Mouse (Mus musculus) lung, postnatal 4 days (tissue): ENCODE measurements at regions not wholly inside any gene's neighbourhood (a gene's known extent, or its start where the extent isn't known, plus 50 kb on each side); places are given as distances from the start of the nearest gene placed in this dataset.

Experiments
- DNase-seq, 2 experiments: peaks; one replicate each; pipeline ENCODE4 v3.0.0; 2021

DNA sequence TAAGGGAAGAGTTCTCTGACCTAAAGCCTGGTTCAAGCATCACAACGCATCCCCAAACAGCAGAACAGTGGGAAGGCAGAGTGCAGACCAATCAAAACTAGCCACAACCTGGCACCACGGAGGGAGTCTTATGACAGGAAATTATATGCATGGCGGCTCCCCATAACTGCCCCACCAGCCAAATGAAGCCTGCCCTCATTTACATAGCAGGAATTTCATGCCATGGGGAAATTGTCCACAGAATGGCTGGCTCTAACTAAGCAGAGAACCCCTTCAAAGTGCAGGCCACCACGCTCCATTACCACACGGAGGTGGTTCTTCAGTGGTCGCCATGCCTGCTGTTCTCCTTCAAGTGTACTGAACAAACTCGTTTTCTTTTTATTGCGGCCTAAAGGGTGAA is 126.3 kb upstream of the Zc3h12c start:
- DNase-seq = no peak

DNA sequence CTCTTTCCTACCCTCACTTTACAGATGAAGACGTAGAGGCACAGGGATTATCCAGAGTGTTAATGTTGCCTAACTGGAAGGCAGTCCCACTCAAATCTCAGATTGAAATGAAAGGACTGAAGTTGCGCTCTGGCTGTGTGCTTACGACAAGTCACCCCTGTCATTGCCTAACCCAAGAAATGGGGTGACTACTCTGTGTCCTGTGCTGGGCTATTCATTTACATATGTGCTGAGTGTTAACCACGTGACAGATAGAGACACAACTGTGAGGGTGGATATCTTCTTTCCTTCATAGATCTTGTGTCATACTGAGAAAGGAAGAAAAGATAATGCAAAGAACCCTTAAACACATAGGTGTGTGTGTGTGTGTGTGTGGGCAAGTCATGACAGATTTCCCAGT is 120.7 kb upstream of the Zc3h12c start:
- DNase-seq = no peak

DNA sequence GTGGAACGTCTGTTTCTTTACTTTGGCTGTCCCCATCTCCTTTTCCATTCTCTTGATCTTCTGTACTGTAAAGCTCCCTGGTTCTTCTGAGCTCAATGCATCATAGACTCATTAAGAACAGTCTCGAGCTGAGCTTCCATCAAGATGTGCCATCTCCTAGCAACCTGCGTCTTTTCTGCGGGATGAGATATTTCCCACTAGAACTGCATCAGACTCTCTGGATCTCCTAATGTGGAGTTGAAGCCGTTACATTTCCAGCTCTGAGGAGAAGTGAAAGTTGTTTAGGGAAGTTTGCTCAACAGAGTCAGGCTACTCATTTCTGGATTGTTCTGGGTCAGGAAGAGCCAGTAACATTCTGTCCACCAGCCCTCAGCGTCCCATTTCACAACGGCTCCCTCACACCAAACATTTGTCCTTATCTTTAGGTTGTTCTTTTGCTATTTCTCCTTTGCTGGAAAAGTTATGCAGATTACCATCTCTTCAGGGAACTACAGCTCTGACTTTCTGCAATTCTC is 119.4 kb upstream of the Zc3h12c start:
- DNase-seq = no peak

DNA sequence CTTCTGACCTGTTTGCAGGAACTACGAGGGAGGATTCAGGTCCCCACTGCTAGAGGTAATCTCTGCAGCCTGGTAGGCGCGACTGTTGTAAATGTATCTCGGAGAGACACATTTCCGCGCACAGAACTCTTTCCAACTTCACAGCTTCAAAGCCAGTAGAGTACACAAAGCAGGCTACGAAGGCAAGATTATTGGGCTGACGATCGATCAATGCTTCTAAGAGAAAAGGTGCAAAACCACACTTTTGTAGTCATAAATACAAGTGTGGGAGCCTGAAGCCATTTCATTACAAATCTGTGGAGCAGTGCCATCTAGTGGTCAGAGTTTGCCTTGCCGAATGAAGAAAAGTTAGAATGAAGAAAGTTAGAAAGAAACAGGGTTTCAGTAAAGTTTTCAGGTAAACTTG is 118.9 kb upstream of the Zc3h12c start:
- peak in 1 of 2 experiments; percentile 61 for DNase-seq

DNA sequence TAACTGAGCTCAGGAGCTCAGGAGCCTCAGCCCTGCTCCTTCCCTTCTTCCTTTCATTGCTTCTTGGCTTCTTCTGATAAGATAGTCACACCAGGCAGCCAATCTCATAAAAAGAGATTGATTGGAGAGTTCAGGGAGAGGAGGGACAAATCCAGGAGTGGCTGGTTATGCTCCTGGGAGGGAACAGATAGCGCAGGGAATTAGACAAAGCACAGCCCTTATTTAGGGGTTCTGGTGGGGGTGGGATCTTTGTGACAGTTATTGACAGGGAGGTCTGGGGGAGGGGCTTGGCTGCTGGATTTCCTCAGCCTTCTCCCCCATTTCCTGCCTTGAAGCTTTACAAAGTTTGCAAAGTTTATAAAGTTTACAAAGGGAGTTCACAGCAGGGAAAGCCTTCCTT is 117.7 kb upstream of the Zc3h12c start:
- DNase-seq = no peak

DNA sequence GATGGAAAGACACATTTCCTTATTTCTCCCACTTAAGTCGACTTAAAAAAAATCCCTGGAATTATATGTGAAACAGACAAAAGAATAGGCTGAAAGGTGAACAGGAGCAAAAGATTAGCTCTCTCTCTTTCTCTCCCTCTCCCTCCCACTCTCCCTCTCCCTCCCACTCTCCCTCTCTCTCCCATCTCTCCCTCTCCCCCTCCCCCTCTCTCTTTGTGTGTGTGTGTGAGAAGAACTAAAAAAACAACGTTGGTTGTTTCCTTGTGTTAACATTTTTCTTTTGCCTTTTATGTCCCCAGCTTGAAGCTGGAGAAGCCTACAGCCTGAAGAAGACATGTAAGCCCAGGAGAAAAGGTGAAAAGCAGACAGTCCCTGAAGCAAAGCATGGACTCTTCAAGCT is 115.2 kb upstream of the Zc3h12c start:
- no peak for DNase-seq

DNA sequence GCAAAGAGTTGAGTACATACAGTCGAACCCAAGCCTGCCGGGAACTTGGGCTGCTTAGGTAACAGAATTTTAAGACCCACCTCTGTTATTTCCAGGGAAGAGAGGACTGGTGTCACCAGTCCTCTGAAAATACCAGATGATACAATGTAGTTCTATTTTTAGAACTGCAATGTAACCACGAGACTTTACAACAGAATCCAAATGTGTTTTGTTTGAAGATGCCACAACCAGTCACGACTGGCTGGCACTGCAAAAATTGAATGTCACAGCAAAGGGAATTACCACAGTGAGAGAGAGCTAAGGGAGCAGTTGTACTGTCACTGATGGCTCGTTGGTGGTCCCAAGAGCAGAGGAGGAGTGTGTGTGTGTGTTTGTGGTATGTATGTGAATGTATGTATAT is 112.6 kb upstream of the Zc3h12c start:
- no peak for DNase-seq

DNA sequence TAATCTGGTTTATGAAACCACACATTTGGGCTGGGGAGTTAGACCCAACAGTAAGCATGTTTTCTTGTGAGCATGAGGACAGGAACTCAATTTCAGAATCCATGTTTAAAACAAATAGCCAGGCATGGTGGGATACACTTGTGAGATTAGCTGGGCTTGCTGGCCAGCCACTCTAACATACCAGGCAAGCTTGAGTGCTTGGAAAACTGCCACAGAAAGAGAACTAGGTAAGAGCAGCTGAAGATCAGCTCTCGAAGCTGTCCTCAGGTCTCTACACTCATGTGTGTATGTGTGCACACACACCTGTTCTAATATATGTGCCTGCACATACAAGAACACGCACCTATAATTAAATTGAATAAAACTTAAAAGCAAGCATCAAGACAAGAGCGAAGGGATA is 112.2 kb upstream of the Zc3h12c start:
- peak in 1 of 2 experiments; percentile 25 for DNase-seq

DNA sequence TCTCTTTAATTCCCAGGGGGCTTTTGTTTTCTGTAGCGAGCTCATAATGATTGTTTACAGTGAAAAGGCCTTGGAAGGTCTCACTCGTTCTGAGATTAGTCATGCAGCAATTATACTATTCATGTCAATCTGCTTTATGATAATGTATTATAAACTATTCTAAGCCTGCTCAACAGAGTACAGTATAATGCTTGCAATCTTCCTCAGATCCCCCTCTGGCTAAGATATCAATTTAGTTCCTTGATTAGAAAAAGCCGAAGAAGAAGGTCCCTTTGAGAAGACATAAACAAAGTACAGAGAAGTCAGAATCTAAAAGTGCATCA is 110.3 kb upstream of the Zc3h12c start:
- no peak for DNase-seq

DNA sequence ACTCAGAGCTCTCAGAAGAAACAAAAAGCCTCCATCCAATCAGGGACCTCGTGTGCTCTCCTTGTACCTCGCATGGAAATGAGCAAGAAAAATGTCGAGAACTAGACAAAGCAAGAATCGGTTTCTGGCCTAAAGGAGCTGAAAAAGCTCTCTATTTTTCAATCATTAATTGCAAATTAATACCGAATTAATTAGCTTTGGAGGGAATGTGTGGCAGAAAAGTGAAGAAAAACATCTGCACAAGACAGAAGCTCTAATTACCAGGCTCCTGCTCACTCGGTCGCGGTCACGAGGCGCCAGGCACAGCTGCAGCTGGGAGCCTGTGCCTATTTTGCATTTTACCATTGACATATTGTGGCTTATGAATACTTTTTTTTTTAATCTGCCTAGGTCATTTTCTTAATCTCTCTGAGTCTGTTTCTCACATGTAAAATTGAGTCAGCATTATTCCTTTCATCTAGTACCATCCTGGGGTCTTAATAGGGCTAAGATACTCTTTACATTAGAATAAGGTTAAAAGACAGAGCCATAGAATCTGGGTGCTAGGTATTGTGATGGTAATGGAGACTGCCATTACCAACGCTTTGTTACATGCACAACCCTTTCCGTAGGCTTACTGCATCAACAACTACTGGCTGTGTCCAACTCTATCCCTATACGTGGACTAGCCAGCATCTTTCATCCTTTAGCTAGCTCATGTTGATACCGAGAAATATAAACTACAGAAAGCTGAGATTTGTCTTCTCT is 109.8 kb upstream of the Zc3h12c start:
- no peak for DNase-seq

DNA sequence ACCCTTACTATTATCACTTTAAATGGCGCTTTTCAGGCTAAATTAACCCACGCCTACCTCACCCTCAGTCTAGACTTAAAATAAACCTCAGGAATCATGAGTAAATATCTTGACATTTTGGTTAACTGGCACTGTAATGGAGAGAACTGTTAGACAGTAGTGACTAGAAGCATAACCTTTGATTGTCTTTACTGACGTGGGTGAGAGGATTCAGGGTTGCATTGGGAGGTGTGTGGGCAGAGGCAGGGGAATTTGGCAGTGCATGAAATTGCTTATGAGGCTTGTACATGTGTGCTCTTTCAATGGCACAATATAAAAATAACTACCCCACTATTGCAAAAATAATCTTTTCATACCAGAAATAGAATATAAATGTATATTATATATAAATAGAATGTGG is 105.6 kb upstream of the Zc3h12c start:
- DNase-seq = no peak

DNA sequence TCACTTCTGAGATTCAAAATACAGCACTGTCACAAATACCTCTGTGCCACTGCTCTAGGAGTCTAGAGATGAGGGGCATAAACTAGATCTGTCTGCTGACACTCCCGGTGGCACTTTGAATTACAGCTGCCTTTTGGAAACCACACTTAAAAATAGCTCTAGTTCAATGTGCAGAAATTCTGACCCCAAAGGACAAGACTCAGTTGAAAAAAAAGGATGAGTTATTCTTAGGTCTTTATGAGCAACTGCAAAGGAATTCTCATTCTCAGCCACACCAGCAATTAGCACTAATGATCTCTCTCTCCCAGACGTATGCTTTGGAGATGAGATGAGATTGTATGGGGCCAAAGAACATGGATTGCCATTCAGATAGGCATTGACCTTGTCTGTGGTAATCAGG is 104.3 kb upstream of the Zc3h12c start:
- DNase-seq = no peak

DNA sequence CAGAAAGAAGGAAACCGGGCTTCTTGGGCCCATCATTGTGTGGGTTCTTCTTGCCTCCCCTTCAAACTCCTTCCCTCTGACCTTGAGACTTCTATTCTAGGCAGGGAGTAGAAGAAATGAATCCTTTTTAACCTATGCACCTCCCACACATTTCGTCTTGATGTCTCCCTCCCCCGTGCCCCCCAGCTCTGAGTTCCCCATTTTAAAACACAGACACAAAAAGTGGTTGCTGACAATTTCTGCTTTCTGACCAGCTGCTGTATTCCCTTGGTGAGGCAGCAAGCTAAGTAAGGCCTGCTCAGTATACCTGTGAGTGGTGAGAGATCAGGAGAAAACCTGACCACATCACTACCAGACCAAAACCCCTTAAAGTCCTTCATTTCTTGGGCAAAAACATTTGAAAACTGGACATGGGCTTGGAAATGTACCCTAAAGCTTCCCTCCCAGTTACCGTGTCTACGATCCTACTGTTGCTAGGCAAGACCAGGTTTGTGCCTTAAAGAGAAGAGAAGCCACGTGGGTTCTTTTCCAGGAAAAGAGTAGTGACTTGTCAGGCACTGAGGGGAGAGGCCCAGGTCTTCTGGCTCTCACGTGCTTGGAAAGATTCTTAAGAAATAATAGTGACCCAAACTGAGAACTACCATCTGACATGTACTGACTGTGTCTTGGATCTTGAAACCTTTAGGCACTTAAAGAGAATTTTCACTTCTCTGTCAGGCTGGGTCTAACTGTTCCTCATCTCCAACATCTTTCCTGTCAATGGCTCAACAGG is 103.2 kb upstream of the Zc3h12c start:
- DNase-seq = no peak

DNA sequence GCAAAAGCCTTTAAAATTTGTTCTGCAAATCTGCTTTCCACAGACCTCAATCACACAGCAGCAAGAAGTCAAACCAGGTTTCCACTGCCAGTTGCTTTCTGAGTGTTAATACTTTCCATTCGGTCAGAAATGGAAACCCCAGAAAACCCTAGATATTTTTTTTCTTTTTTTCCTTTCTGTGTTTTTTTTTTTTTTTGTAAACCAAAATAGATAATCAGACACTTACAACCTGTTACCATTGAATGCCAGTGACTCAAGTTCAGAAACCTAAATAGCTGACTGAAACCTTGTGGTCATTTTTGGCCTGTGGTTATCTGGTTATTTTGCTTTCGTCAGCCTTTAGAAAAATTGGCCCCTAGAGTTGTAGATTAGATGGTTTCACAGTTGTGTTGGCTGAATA is 93.2 kb upstream of the Zc3h12c start:
- no peak for DNase-seq

DNA sequence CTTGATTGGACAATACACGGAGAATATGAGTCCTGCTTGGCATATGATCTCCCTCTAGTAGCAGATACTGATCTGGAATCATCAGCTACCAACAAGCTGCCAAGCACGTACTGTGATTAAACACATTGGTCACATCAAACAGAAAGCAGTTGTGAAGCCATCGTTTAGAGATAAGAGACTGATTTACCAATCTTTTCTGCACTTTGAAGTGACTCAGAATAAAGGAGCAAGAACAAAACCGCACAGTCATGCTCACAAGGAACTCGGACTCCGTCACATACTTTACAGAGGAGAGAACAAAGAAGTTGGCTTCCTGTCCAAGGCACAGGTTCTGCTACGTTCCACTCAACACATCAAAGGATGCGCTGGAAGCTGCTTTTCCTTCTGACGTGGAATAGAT is 91.1 kb upstream of the Zc3h12c start:
- no peak for DNase-seq

DNA sequence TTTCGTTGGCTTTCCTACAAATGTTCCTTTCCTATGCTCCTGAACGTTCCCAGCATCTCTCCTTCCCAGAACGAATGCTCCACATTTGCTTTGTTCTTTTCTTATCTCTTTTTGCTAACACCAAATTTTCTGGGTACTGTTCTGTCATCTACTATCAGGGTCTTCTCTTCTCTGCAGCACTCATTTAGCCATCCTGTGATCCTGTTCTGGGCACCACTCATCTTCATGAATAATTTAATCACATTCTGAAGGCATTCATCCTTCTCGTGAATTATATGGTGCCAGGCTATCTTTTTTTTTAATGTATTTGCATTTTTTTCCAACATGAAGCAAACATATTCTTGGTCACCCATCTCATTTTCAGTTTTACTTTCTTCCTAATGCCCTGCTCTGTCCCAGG is 87.3 kb upstream of the Zc3h12c start:
- no peak for DNase-seq

DNA sequence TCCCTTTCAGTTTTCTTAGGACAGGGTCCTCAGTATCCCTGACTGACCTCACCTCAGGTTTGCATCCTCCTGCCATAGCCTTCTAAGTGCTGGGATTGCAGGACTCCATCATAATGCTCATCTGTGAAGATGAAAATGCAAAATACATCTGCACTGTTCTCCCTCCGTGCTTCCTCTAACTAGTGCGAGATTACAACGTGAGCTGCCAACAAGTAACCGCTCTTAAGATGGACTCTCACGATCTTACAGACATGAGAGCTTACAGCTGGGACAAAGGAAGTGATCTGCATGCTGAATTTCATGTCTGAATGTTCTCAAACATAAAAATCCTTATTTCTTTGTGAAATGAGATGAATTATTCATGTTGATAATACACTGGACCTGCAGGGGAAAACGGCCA is 86.1 kb upstream of the Zc3h12c start:
- no peak for DNase-seq

DNA sequence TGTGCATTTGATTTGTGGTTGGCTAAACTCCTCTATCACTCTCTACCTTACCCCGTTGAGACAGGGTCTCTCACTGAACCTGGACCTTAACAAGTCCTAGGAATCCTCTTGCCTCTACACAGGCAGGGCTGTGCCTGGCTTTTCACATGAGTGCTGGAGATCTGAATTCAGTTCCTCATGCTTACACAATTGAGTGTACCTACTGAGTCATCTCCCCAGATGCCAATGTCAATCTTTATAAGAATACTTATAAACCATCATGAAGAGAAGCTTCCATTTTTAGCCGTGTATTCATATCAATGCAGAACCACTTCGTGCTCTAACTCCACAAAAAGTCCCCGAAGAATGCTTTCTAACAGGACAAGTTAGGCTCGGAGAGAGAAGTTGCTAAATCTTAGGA is 83.1 kb upstream of the Zc3h12c start:
- no peak for DNase-seq

DNA sequence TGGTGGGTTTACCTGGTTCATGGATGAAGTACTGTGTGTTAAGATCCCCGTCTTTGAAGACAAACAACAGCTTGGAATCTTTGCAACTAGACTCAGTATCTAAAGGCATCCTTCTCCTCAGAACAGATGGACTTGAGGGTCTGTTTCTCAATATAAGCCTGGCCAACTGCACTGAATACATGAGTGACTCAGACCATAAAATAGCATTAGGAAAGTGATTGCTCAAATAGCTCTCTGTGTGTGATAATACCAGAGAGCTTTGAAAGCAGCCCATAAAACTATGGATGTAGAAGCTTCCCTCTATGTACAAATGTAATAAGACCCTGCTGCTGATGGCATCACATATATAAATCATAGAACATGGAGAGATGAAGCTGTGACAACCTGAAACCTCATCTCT is 78.3 kb upstream of the Zc3h12c start:
- DNase-seq = no peak

DNA sequence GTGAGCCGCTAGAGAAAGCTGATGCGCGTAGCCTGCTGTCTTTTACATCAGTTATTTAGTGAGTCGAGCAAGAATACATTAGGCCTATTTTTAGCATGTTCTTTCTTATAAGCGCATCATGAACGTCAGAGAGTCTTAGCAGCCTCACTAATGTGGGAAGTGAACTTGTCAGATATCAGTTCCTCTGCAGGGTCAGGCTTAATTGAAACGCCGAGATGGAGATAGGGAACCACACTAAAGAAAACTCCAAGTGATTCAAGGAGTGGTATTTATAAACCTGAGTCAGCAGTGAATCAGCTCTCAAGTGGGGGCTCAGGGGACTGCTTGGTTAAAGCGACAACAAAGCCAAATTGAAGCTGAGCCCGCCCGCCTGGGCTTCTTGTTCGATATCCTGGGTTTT is 75.7 kb upstream of the Zc3h12c start:
- no peak for DNase-seq

DNA sequence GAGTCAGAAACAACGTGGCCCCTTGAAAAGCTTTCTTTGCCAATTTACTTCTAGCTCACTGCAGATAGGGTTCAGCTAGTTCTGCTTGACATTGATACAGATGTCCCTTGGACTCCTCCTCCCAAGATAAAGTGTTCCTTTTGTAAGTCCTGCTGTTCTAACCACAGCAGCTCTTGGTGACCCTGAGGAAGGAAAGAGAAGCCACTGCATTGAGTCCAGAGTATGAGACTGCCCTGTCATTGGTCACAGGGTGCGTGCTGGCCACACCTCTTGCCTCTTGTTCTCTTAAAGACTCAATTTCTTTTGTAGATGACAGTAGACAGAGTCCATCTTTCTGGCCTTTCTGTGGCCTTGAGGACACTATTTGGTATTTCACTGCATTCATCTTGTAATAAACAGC is 74.7 kb upstream of the Zc3h12c start:
- DNase-seq = no peak

DNA sequence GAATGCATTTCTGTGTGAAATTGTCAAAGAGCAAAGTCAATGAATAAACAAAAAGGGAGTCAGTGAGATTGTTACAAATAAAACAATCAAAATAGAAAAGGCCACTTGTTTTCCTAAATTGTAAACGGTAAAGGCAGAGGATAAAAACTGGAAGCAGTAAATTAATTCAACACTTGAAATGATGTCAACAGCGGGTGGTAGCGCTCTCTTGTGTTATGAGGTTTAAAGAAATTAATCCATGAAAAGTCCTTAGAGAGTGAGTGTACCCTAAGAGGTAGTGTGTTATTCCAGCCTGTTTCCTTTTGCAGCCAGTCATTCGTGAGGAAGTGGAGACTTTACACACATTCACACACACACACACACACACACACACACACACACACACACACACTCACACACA is 73.2 kb upstream of the Zc3h12c start:
- DNase-seq = no peak

DNA sequence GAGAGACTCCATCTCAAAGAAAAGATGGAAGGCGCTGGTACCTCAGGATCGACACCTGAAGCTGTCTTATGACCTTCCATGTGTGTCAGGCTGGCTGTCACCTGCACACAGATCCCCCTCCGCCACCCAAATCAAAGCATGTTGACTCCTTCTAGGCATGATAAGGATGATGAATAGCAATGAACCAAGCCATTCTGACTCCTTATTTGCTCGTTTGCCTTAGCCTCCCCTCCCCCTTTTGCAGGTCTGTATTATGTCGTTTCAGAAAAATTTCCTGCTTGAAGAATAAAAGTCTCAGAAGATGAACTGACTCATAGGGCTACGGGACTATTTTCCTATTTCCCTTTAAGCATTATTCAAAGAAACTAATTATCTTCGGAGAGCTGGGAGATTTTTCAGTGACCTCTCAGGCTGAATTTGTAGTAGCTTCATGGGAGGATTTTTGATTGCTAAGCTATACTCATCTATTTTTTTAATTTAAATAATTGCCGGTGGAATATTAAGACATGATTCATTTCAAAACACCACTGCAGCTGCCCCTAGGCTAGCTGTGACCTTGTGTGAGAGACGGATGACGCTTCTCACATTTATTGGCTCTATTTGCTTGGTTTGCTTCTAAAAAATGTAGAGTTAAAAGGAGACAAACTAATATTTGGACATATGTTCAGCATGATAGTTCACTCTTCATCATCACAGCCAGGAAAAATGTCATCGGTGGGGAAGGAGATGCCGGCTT is 72.4 kb upstream of the Zc3h12c start:
- no peak for DNase-seq

DNA sequence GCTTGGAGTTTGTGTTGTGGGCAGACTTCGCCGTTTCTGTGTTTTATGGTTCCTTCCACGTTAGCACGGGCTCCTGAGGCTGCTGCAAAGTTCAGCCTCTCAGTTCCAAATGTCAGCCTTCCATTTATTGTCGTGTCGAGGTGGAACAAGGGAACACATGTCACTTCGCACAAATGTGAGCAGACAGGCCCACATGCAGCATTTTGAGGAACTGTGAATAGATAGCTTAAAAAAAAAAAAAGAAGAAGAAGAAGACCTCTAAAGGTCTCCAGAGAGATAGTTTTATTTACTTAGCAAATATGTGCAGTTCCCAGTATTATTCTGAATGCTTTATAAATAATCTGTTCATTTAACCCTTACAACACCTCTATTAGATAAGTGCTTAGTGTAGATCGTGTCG is 66.4 kb upstream of the Zc3h12c start:
- DNase-seq = no peak
